Mouse (Mus musculus) liver, embryonic 13.5 days (tissue): ENCODE data around the gene Hmgn5. TPM values are rescaled to one million over a fixed set of nuclear protein-coding genes. Genes with fewer than 3 reads are reported as not detected.
A peak's percentile ranks its signal among the peaks of the same experiment; 100 is the strongest.

Experiments
- ATAC-seq: fragments of 200-750 bp; cut with Nextera tagmentation; 2 replicates; pipeline ENCODE4 v1.8.0; 2017; ENCODE audit warnings: low read depth, mild to moderate bottlenecking, moderate number of reproducible peaks, moderate library complexity
- DNase-seq: peaks from one replicate; pipeline ENCODE4 v3.0.0; 2022
- H3K27ac ChIP-seq: fragments of 300-500 bp; sonication (generic); 2 replicates; pipeline ENCODE4 v1.5.1; 2015; ENCODE audit warnings: moderate library complexity, mild to moderate bottlenecking, inconsistent platforms
- H3K27me3 ChIP-seq: fragments of 300-500 bp; sonication (generic); 2 replicates; pipeline ENCODE4 v1.6.1; 2015; ENCODE audit warnings: mild to moderate bottlenecking, inconsistent platforms
- H3K36me3 ChIP-seq: fragments of 300-500 bp; sonication (generic); 2 replicates; pipeline ENCODE4 v1.6.1; 2015; ENCODE audit warnings: mild to moderate bottlenecking, inconsistent platforms
- H3K4me1 ChIP-seq: fragments of 300-500 bp; sonication (generic); replicated peaks from 2 replicates; pipeline ENCODE4 v1.6.1; 2015; ENCODE audit warnings: inconsistent platforms
- H3K4me2 ChIP-seq: fragments of 300-500 bp; sonication (generic); 2 replicates; pipeline ENCODE4 v1.6.1; 2015; ENCODE audit warnings: inconsistent platforms, mild to moderate bottlenecking, moderate library complexity
- H3K4me3 ChIP-seq: fragments of 300-500 bp; sonication (generic); replicated peaks from 2 replicates; pipeline ENCODE4 v1.5.1; 2015; ENCODE audit warnings: mild to moderate bottlenecking, inconsistent platforms
- H3K9ac ChIP-seq: fragments of 300-500 bp; sonication (generic); 2 replicates; pipeline ENCODE4 v1.6.1; 2015; ENCODE audit warnings: mild to moderate bottlenecking, inconsistent platforms
- H3K9me3 ChIP-seq: fragments of 300-500 bp; sonication (generic); replicated peaks from 2 replicates; pipeline ENCODE4 v1.6.1; 2016; ENCODE audit warnings: inconsistent platforms
- WGBS: fragments of 180-500 bp; shearing (Covaris S2); methylation state at CpG from one replicate; pipeline ENCODE4 v1.1.7; 2015; ENCODE audit not compliant: insufficient replicate concordance; 5-methylcytosine and 5-hydroxymethylcytosine counted together
- polyA plus RNA-seq: library from polyadenylated mRNA; unstranded; fragments of >200 nt; fragmentation: Nextera tagmentation; extraction: Ambion mirVana; gene quantifications from 2 replicates; pipeline ENCODE4 v1.2.1, GENCODE M21; 2015

Gene Hmgn5
- polyA plus RNA-seq, result 21.0 and 25.6 TPM in 2 replicates

DNA sequence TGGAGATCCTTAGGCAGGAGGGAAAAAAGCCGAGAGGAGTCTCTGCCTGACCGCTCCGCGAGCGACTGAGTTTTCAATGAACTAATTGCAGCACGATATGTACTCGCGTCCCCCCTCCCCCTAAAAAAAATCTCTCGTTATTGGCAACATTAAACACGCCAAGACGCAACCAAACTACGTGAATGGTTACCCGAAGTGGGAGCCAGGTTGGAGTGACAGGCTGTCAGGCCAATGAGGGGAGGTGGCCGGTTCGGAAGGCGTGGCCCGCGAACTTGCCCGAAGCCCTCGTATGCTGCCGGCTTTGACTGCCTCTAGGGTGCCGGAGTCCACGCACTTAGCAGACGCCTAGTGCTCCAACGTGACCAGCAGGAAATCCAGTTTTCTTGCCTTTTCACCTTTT lies at the start of gene Hmgn5:
Gene Hmgn5 (minus strand): TSS at position 122 of the 400 bp plus-strand sequence.
- Histone ChIP-seq H3K9ac (peak within 1 kb of the TSS; percentile 70), H3K36me3 (no peaks in the 10 kb centered on the region), H3K27ac (peak within 1 kb of the TSS; percentile 73), H3K4me3 (peak within 1 kb of the TSS; percentile 65), H3K4me2 (peak within 1 kb of the TSS; percentile 70), H3K9me3 (no peaks in the 10 kb centered on the region), H3K4me1 (peaks cover 7% of the 10 kb centered on the region; the same call in 1 of the 2 replicates), H3K27me3 (no peaks in the 10 kb centered on the region)
- 7% methylated on average over 25 of the region's 25 CpGs for WGBS
- peak; percentile 98 for ATAC-seq
- DNase-seq, result peak; percentile 88

DNA sequence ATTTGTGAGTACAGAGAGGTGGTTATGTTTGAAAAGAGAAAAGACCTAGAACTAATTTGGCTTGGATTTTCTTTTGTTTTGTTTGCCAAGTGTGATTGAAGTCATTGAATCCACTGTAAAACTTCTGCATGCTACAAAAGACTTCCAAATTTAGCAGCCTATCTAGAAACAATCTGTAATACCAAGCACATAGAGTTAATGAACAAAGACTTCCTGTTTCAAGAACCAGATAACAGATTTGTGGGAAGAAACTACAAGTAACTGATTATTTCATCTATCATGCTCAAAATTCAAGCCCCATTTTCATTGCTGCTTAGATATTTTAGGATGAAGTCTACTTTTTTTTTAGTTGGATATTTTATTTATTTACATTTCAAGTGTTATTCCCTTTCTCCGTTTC lies 34.6 kb upstream of the Hmgn5 start:
- H3K27ac ChIP-seq, result no peak overlapping the region
- no peak for ATAC-seq
- WGBS, result 42% methylated on average over 1 of the region's 1 CpGs

DNA sequence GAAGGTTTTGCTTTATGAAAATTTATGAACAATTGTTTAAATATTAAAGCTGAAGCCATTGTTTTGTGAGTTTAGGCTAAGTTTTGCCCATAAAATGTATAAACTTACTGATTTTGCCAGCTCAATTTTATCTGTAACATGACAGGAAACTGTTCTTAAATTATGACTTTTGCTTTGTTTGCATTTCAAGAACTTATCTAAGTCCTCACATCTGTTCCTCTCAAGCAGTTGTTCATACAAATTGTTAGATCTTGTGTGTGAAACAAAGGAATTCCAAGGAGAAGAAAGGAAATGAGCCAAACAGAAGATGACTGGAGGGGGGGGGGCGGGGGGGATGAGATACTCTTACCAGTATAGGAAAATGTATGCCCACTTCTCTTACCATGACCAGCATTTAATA lies 13.0 kb upstream of the Hmgn5 start:
- Histone ChIP-seq H3K36me3 (no peaks in the 10 kb centered on the region), H3K9me3 (no peaks in the 10 kb centered on the region), H3K9ac (no peak overlapping the region), H3K4me3 (no peak overlapping the region), H3K27me3 (no peaks in the 10 kb centered on the region), H3K4me1 (no peaks in the 10 kb centered on the region), H3K27ac (no peak overlapping the region), H3K4me2 (no peak overlapping the region)
- 43% methylated on average over 1 of the region's 1 CpGs for WGBS
- DNase-seq, result no peak
- ATAC-seq, result no peak

More for the DNA sequence above, 34.6 kb upstream of the Hmgn5 start:
- no peak overlapping the region for H3K9ac ChIP-seq
- no peaks in the 10 kb centered on the region for H3K9me3 ChIP-seq
- no peaks in the 10 kb centered on the region for H3K36me3 ChIP-seq
- H3K4me2 ChIP-seq, result no peak overlapping the region
- H3K27me3 ChIP-seq, result no peaks in the 10 kb centered on the region
- H3K4me1 ChIP-seq, result no peaks in the 10 kb centered on the region
- DNase-seq, result no peak
- H3K4me3 ChIP-seq, result no peak overlapping the region

DNA sequence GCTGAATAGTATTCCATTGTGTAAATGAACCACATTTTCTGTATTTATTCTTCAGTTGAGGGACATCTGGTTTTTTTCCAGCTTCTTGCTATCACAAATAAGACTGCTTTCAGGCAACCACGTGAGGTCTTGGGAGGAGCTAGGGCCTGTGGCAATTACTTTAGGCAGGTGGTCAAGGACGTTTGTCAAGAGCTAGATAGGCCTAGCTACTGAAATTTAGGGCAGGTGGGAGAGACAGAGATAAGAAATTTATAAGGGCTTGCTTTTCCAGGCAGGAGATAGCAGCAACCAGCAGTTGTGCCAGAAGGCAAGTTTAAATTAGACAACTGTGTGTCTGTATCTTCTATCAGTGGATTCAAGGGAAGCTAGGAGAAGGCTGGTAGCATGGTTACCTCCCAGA lies 7.7 kb upstream of the Hmgn5 start:
- Histone ChIP-seq H3K9me3 (no peaks in the 10 kb centered on the region), H3K9ac (no peak overlapping the region), H3K4me1 (no peaks in the 10 kb centered on the region), H3K27me3 (no peaks in the 10 kb centered on the region), H3K36me3 (no peaks in the 10 kb centered on the region), H3K27ac (no peak overlapping the region), H3K4me2 (no peak overlapping the region), H3K4me3 (no peak overlapping the region)
- ATAC-seq, result no peak
- DNase-seq, result no peak
- 14% methylated on average over 2 of the region's 2 CpGs for WGBS

DNA sequence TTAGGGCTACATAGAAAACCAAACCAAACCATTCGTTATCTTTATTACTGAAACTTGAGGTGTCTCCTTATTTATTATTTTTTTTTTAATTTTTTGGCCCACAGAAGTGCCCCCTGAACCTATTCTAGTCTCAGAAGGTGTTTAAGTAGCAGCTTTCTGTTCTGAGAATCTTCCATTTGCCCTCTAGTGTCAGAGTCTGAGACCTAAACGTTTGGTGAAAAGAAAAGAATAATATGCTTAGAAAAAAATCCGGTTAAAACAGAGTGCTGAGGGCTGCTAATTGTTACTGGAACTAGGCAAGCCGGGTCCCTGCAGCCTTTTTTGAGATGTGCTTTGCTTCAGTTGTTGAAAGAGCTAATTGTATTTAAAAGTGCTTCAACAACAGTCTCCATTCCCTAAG lies 962 bp upstream of the Hmgn5 start:
- peak overlapping the region; percentile 70 for H3K4me2 ChIP-seq
- no peaks in the 10 kb centered on the region for H3K36me3 ChIP-seq
- WGBS, result 26% methylated on average over 4 of the region's 4 CpGs
- DNase-seq (no peak), ATAC-seq (no peak)
- peak overlapping the region; percentile 65 for H3K4me3 ChIP-seq
- H3K9ac ChIP-seq, result no peak overlapping the region
- H3K9me3 ChIP-seq, result no peaks in the 10 kb centered on the region
- no peak overlapping the region for H3K27ac ChIP-seq
- H3K27me3 ChIP-seq, result no peaks in the 10 kb centered on the region
- H3K4me1 ChIP-seq, result peaks cover 7% of the 10 kb centered on the region; the same call in 1 of the 2 replicates

DNA sequence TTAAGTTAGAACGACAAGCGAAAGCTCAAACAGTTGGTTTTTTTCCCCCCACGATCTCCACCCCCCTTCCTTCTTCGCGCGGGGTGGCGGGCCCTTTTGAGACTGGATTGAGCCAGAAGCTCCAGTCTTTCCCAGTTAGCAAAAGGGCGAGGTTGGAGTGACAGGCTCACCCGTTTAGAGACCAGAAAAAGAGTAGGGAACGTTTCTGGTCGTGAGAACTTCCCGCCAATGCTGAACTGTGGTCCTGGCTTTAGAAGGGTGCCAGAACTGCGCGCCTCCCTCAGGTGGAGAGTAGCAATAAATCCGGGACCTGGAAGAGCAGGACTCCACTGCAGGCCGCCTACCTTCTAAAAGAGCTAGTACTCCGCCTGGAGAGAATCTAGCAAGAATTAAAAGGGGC lies 482 bp upstream of the Hmgn5 start:
- peak overlapping the region; percentile 70 for H3K4me2 ChIP-seq
- WGBS, result 14% methylated on average over 17 of the region's 17 CpGs
- H3K4me1 ChIP-seq, result peaks cover 7% of the 10 kb centered on the region; the same call in 1 of the 2 replicates
- peak overlapping the region; percentile 70 for H3K9ac ChIP-seq
- ATAC-seq (peak; percentile 73), DNase-seq (peak; percentile 22)
- H3K27me3 ChIP-seq, result no peaks in the 10 kb centered on the region
- no peaks in the 10 kb centered on the region for H3K36me3 ChIP-seq
- H3K4me3 ChIP-seq, result peak overlapping the region; percentile 65
- H3K27ac ChIP-seq, result peak overlapping the region; percentile 66
- no peaks in the 10 kb centered on the region for H3K9me3 ChIP-seq

DNA sequence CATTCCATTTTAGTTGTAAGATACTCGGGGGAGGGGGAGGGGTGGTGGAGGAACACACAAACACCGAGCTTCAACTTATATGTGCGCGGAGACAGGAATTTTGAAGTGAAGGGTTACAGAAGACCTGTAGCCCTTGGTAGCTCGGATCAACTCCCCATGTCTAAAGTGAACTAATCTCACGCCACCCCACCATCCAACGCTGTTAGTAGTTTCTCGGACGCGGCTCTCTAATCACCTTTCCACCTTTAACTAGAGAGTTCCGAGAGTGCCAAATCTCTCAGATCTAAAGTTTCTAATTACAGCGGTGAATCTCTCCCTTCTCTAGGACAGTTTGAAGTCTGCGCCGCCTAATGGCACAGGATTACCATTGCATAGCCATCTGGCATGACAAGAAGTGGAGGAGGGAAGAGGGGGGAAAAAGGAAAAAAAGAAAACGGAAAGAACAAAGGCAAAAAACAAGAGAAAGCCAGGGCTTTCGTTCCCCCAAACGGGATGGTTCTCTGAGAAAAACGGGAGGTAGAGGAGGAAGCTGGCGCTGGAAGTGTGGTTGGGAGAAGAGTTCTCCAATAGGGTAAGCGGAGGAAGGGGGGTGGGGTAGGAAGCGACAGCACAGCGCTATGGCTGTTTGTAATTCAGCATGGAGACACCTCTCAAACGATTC lies 703 bp downstream of the Hmgn5 start:
- Histone ChIP-seq H3K9ac (peak overlapping the region; percentile 67), H3K27ac (peak overlapping the region; percentile 73), H3K4me3 (peak overlapping the region; percentile 65), H3K4me2 (peak overlapping the region; percentile 70), H3K27me3 (no peaks in the 10 kb centered on the region), H3K9me3 (no peaks in the 10 kb centered on the region), H3K4me1 (peaks cover 7% of the 10 kb centered on the region; the same call in 1 of the 2 replicates), H3K36me3 (no peaks in the 10 kb centered on the region)
- WGBS, result 14% methylated on average over 23 of the region's 23 CpGs
- ATAC-seq (peak; percentile 72), DNase-seq (peak; percentile 44)

DNA sequence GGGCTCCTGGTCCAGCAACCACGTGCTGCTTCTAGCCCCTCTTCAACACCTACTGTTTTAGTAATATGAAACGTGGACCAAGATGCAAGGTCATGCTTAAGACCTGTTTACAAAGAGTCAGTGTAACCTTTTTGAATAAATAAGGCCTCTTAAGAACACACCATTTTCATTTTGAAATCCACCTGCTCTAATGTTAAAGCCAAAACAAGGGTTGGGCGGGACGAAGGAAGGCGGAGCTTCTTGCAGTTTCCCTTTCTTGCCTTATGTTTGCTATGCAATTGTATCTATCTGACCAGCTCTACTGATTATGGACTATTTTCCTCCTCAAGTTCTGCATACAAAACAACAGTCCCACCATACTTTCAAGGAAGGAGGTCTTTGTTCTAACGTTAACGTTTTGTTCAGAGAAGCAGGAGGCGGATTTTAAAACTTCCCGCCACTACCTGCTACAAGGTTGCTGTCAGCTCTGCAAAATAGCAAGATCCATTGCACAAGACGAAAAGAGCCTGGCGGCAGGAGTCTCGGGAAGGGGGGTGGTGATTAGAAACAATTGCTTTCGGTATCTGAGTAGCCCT lies 1.5 kb downstream of the Hmgn5 start:
- DNase-seq (peak; percentile 26), ATAC-seq (no peak)
- H3K4me2 ChIP-seq, result peak overlapping the region; percentile 70
- H3K4me1 ChIP-seq, result peaks cover 7% of the 10 kb centered on the region; the same call in 1 of the 2 replicates
- peak overlapping the region; percentile 67 for H3K9ac ChIP-seq
- 25% methylated on average over 13 of the region's 13 CpGs for WGBS
- H3K36me3 ChIP-seq, result no peaks in the 10 kb centered on the region
- peak overlapping the region; percentile 73; the same call in 1 of the 2 replicates for H3K27ac ChIP-seq
- H3K4me3 ChIP-seq, result peak overlapping the region; percentile 65
- H3K9me3 ChIP-seq, result no peaks in the 10 kb centered on the region
- H3K27me3 ChIP-seq, result no peaks in the 10 kb centered on the region

DNA sequence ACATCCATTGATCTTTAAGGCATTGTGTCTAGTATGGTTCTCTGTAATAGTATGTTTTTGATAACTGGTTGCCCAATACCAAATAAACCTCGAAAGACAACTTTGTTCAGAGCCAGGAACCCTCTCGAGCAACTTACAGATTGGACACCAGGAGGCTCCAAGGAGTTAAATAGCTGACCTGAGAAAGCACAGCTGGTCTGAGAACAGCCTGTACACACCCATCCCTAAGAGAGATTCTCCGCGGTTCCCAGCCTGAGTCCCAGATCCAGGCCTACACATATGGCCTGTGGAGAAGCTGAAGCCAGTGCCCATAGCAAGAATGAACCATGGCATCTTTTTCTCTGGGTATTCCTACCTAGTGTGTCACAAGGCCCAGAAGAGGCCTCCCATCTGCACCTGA lies 11.9 kb downstream of the Hmgn5 start:
- DNase-seq, result no peak
- H3K4me3 ChIP-seq, result no peak overlapping the region
- H3K27ac ChIP-seq, result no peak overlapping the region
- H3K9ac ChIP-seq, result no peak overlapping the region
- no peak overlapping the region for H3K4me2 ChIP-seq
- H3K36me3 ChIP-seq, result no peaks in the 10 kb centered on the region
- no peak for ATAC-seq
- 57% methylated on average over 4 of the region's 4 CpGs for WGBS
- no peaks in the 10 kb centered on the region for H3K4me1 ChIP-seq
- no peaks in the 10 kb centered on the region for H3K27me3 ChIP-seq
- no peaks in the 10 kb centered on the region for H3K9me3 ChIP-seq

Other genes with a start within 250 kb of the Hmgn5 start
- 1.2 and 1.3 TPM in 2 replicates for gene Brwd3, start 179.0 kb downstream of the Hmgn5 start, polyA plus RNA-seq
- 50.9 and 67.4 TPM in 2 replicates for gene Sh3bgrl, start 82.0 kb upstream of the Hmgn5 start, polyA plus RNA-seq
- gene Gm6377, start 183.4 kb upstream of the Hmgn5 start, polyA plus RNA-seq, result 0.24 and 0.29 TPM in 2 replicates